Mouse (Mus musculus): Measurements from ENCODE around the gene Gm49394. TPM values are rescaled to one million over a fixed set of nuclear protein-coding genes. Genes with fewer than 3 reads are reported as not detected.

Gene Gm49394
- total RNA-seq, 2 experiments from 2014 or later = 0.25 to 0.47 TPM

- DNase-seq = peak; percentile 74
Observed at GRCm38 (mm10) chr7:142659181-142659681, 10.5 kb downstream of the Gm49394 start.

- DNase-seq = no peak
Observed at GRCm38 (mm10) chr7:142658681-142659180, 11.0 kb downstream of the Gm49394 start.

- DNase-seq = no peak
Observed at GRCm38 (mm10) chr7:142657821-142658614, 11.7 kb downstream of the Gm49394 start.

GRCm38 (mm10) chr7:142657341-142657791, 12.4 kb downstream of the Gm49394 start:
- no peak for DNase-seq

GRCm38 (mm10) chr7:142656055-142656454, 13.7 kb downstream of the Gm49394 start:
- DNase-seq = peak; percentile 69

GRCm38 (mm10) chr7:142655633-142656032, 14.1 kb downstream of the Gm49394 start:
- no peak for DNase-seq

- DNase-seq = no peak
Observed at GRCm38 (mm10) chr7:142653726-142654125, 16.0 kb downstream of the Gm49394 start.

- no peak for DNase-seq
Observed at GRCm38 (mm10) chr7:142646676-142647075, 23.1 kb downstream of the Gm49394 start.

- DNase-seq = no peak
Observed at GRCm38 (mm10) chr7:142645045-142645444, 24.7 kb downstream of the Gm49394 start.

GRCm38 (mm10) chr7:142636178-142636577, 33.6 kb downstream of the Gm49394 start:
- DNase-seq = no peak

- DNase-seq = no peak
Observed at GRCm38 (mm10) chr7:142630691-142631090, 39.1 kb downstream of the Gm49394 start.

- no peak for DNase-seq
Observed at GRCm38 (mm10) chr7:142629806-142630205, 39.9 kb downstream of the Gm49394 start.

- DNase-seq = no peak
Observed at GRCm38 (mm10) chr7:142622180-142622579, 47.6 kb downstream of the Gm49394 start.

- DNase-seq = no peak
Observed at GRCm38 (mm10) chr7:142613077-142613476, 56.7 kb downstream of the Gm49394 start.

- peak; percentile 69 for DNase-seq
Observed at GRCm38 (mm10) chr7:142610627-142611406, 58.9 kb downstream of the Gm49394 start.

- DNase-seq = peak; percentile 54
Observed at GRCm38 (mm10) chr7:142600921-142601320, 68.8 kb downstream of the Gm49394 start.

Small RNAs within 50 kb of the gene (microRNA-seq; reads per million reads assigned to microRNA genes)
- gene Mir483 = 3,516 to 4,638 reads per million in 2 experiments

Other genes with a start within 250 kb of the Gm49394 start
- under 1 TPM in 1 of 2 experiments, not detected in 1; 0.36 TPM for gene Syt8, start 235.1 kb downstream of the Gm49394 start, total RNA-seq (2021)
- over 10,000 TPM; 11,296 to 12,937 TPM for gene Tnni2, start 228.1 kb downstream of the Gm49394 start, total RNA-seq (2021)
- 10 to 100 TPM; 14.4 to 24.4 TPM for gene Lsp1, start 209.1 kb downstream of the Gm49394 start, total RNA-seq (2021)
- gene Tnnt3, start 171.1 kb downstream of the Gm49394 start, total RNA-seq (2021) = over 10,000 TPM; 17,146 to 18,824 TPM
- 1 to 10 TPM; 6.4 to 7.2 TPM for gene Mrpl23, start 137.3 kb downstream of the Gm49394 start, total RNA-seq (2021)
- 1,000 to 10,000 TPM; 6,069 to 6,624 TPM for gene Igf2, start 3.1 kb downstream of the Gm49394 start, total RNA-seq (2021)
- gene Ins2, start 73.4 kb upstream of the Gm49394 start, total RNA-seq (2021) = not detected